36 mouse cellular contexts compared by ENCODE assay signal in the genomic region with DNA sequence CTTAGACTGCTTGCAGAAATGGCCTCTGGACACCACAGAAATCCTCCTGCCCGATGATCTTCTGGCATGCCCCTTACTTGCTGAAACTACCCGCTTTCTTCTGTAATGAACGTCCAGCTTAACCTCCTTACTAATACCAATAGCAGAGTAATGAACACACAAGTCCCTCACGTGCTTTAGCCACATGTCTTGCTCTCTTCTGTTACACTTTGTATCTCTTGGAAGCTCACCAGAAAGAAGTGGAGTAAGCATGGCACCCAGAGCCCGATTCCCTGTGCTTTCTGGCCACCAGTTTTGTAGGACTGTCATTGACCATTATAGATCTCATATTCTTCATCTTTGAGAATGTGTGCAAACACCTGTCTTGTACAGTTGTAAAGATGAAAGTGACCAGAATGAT. TPM values are rescaled to one million over a fixed set of nuclear protein-coding genes. Genes with fewer than 3 reads are reported as not detected.
"Had no signal": no experiment of that assay in that cellular context is flagged by ENCODE, and none has a peak within 500 bp of the region (broad histone marks: within the 10 kb centered on the region; RNA-seq: fewer than 3 reads in every experiment).

No protein-coding gene starts in this region.

- H3K27me3 ChIP-seq: embryonic facial prominence, embryonic 12.5 days; embryonic facial prominence, embryonic 13.5 days; embryonic facial prominence, embryonic 15.5 days; forebrain, embryonic 12.5 days; forebrain, embryonic 13.5 days; forebrain, embryonic 15.5 days had no signal

- H3K36me3 ChIP-seq: embryonic facial prominence, embryonic 10.5 days; embryonic facial prominence, embryonic 12.5 days; embryonic facial prominence, embryonic 13.5 days; embryonic facial prominence, embryonic 15.5 days; forebrain, embryonic 10.5 days; forebrain, embryonic 12.5 days; forebrain, embryonic 15.5 days had no signal

- H3K4me3 ChIP-seq: embryonic facial prominence, embryonic 10.5 days; embryonic facial prominence, embryonic 12.5 days; embryonic facial prominence, embryonic 13.5 days; embryonic facial prominence, embryonic 15.5 days; erythroblast, embryonic 14.5 days; forebrain, embryonic 10.5 days; forebrain, embryonic 12.5 days; forebrain, embryonic 13.5 days; forebrain, embryonic 15.5 days; gastrocnemius, adult 2 months; heart, adult 2 months had no signal

- H3K4me1 ChIP-seq: embryonic facial prominence, embryonic 10.5 days; embryonic facial prominence, embryonic 12.5 days; embryonic facial prominence, embryonic 13.5 days; embryonic facial prominence, embryonic 15.5 days; forebrain, embryonic 10.5 days; forebrain, embryonic 12.5 days; forebrain, embryonic 13.5 days; forebrain, embryonic 15.5 days had no signal

- DNase-seq: cerebellum, adult 9-11 months; cerebellum, postnatal 10 days; cerebellum, postnatal 14 days; cerebellum, postnatal 25 days; cerebellum, postnatal 36 days; embryo, embryonic 11 days; forebrain, postnatal 0 days; gastrocnemius, adult 2 months; gastrocnemius, postnatal 10 days; gastrocnemius, postnatal 14 days; gastrocnemius, postnatal 25 days; gastrocnemius, postnatal 36 days; heart, adult 18-20 months; heart, adult 2 months had no signal

- H3K9ac ChIP-seq: embryonic facial prominence, embryonic 12.5 days; embryonic facial prominence, embryonic 13.5 days; embryonic facial prominence, embryonic 15.5 days; forebrain, embryonic 12.5 days; forebrain, embryonic 13.5 days; forebrain, embryonic 15.5 days; forebrain, postnatal 0 days had no signal

- H3K27ac ChIP-seq: embryonic facial prominence, embryonic 10.5 days; embryonic facial prominence, embryonic 12.5 days; embryonic facial prominence, embryonic 13.5 days; embryonic facial prominence, embryonic 15.5 days; forebrain, embryonic 10.5 days; forebrain, embryonic 12.5 days; forebrain, embryonic 13.5 days; forebrain, embryonic 15.5 days; gastrocnemius, adult 2 months; heart, adult 2 months had no signal

- H3K9me3 ChIP-seq: embryonic facial prominence, embryonic 10.5 days; embryonic facial prominence, embryonic 12.5 days; embryonic facial prominence, embryonic 13.5 days; embryonic facial prominence, embryonic 15.5 days; forebrain, embryonic 10.5 days; forebrain, embryonic 12.5 days; forebrain, embryonic 13.5 days; forebrain, embryonic 15.5 days had no signal

RNA-seq across cellular contexts. Expression of gene St6galnac1, which starts 5.4 kb away (rescaled TPM):
- total RNA-seq: common myeloid progenitor, adult 5-6 weeks; forebrain, postnatal 0 days; gastrocnemius, adult 18-20 months; gastrocnemius, adult 2 months; gastrocnemius, adult 8-10 months; gastrocnemius, postnatal 10 days; gastrocnemius, postnatal 14 days; gastrocnemius, postnatal 25 days; gastrocnemius, postnatal 36 days; gastrocnemius, postnatal 4 days; granulocyte monocyte progenitor cell, adult 5-6 weeks; heart, adult 18-20 months; heart, adult 2 months; heart, adult 8-10 months had no signal
- polyA plus RNA-seq: embryonic facial prominence, embryonic 10.5 days; embryonic facial prominence, embryonic 11.5 days; embryonic facial prominence, embryonic 12.5 days; embryonic facial prominence, embryonic 13.5 days; embryonic facial prominence, embryonic 15.5 days; erythroblast, embryonic 14.5 days; forebrain, embryonic 10.5 days; forebrain, embryonic 11.5 days; forebrain, embryonic 12.5 days; forebrain, embryonic 13.5 days; forebrain, embryonic 14.5 days; forebrain, embryonic 15.5 days; forebrain, embryonic 16.5 days; forebrain, postnatal 0 days; frontal cortex, adult 2 months; gonadal fat pad, adult 2 months; heart, adult 2 months; heart, embryonic 11.5 days had no signal
